ENCODE assay signal across 16 mouse cellular contexts in genomic region chr5:100280215-100280614, GRCm38 (mm10).
A peak's percentile ranks its signal among the peaks of the same experiment; 100 is the strongest.
DNase-seq lines count a peak whose midpoint lies in the region; ATAC-seq and TF ChIP-seq lines count a peak whose summit lies in the region.
"Had no signal": no experiment of that assay in that cellular context is flagged by ENCODE, and none has a peak within 500 bp of the region (broad histone marks: within the 10 kb centered on the region; RNA-seq: fewer than 3 reads in every experiment).

No protein-coding gene starts in this region.

- peak; percentile 70 for ATAC-seq in intestine, embryonic 15.5 days
- peak; percentile 22; the same call in 1 of the 2 replicates for ATAC-seq in intestine, postnatal 0 days
- ATAC-seq: forebrain, embryonic 13.5 days; forebrain, embryonic 15.5 days; forebrain, postnatal 0 days had no signal

- peak overlapping the region; percentile 37; the same call in 1 of the 2 replicates for H3K4me3 ChIP-seq in E14TG2a.4 (replicated peaks; ENCODE audit: low read length)
- H3K4me3 ChIP-seq in intestine, embryonic 15.5 days (replicated peaks): no peak overlapping the region
- no peak overlapping the region for H3K4me3 ChIP-seq in intestine, postnatal 0 days (ENCODE audit: low read depth, low read length)
- H3K4me3 ChIP-seq: embryonic facial prominence, embryonic 10.5 days; embryonic facial prominence, embryonic 12.5 days; forebrain, embryonic 13.5 days; forebrain, embryonic 15.5 days had no signal

- H3K4me2 ChIP-seq in intestine, embryonic 15.5 days (replicated peaks): no peak overlapping the region
- H3K4me2 ChIP-seq in intestine, postnatal 0 days (replicated peaks; ENCODE audit: low read depth): no peak overlapping the region
- H3K4me2 ChIP-seq: embryonic facial prominence, embryonic 12.5 days; forebrain, embryonic 13.5 days; forebrain, embryonic 15.5 days had no signal

- no peaks in the 10 kb centered on the region for H3K36me3 ChIP-seq in E14TG2a.4 (ENCODE audit: insufficient read depth, low read length)
- no peaks in the 10 kb centered on the region for H3K36me3 ChIP-seq in intestine, embryonic 15.5 days
- no peaks in the 10 kb centered on the region for H3K36me3 ChIP-seq in intestine, postnatal 0 days (ENCODE audit: control insufficient read depth, insufficient read depth)
- H3K36me3 ChIP-seq: embryonic facial prominence, embryonic 10.5 days; embryonic facial prominence, embryonic 12.5 days; forebrain, embryonic 15.5 days; G1E had no signal

- peaks cover 5% of the 10 kb centered on the region; the same call in 1 of the 2 replicates for H3K4me1 ChIP-seq in E14TG2a.4 (replicated peaks; ENCODE audit: low read depth, low read length)
- no peaks in the 10 kb centered on the region for H3K4me1 ChIP-seq in intestine, embryonic 15.5 days (replicated peaks)
- H3K4me1 ChIP-seq in intestine, postnatal 0 days (replicated peaks; ENCODE audit: control insufficient read depth, insufficient read depth, low read length): no peaks in the 10 kb centered on the region
- H3K4me1 ChIP-seq: embryonic facial prominence, embryonic 10.5 days; embryonic facial prominence, embryonic 12.5 days; forebrain, embryonic 13.5 days; forebrain, embryonic 15.5 days had no signal

- no peak overlapping the region for H3K27ac ChIP-seq in intestine, embryonic 15.5 days
- no peak overlapping the region for H3K27ac ChIP-seq in intestine, postnatal 0 days (ENCODE audit: low read depth, low read length)
- H3K27ac ChIP-seq: embryonic facial prominence, embryonic 10.5 days; embryonic facial prominence, embryonic 12.5 days; forebrain, embryonic 13.5 days; forebrain, embryonic 15.5 days had no signal

- H3K9ac ChIP-seq in intestine, embryonic 15.5 days: no peak overlapping the region
- no peak overlapping the region for H3K9ac ChIP-seq in intestine, postnatal 0 days (ENCODE audit: low read depth, low read length)
- H3K9ac ChIP-seq: embryonic facial prominence, embryonic 12.5 days; forebrain, embryonic 13.5 days; forebrain, embryonic 15.5 days; forebrain, postnatal 0 days had no signal

- DNase-seq in kidney, adult 9 months: peak; percentile 30
- DNase-seq in kidney, postnatal 14 days: no peak
- DNase-seq in Muller cell, postnatal 12 days (ENCODE audit: inconsistent ontology term): no peak
- DNase-seq in adrenal gland, adult 8-10 months: no peak
- DNase-seq: adrenal gland, postnatal 10 days; adrenal gland, postnatal 25 days; cerebellum, postnatal 10 days; forebrain, postnatal 0 days had no signal

- H3K27me3 ChIP-seq in E14TG2a.4 (ENCODE audit: insufficient read depth, low read length): no peaks in the 10 kb centered on the region
- H3K27me3 ChIP-seq in intestine, embryonic 15.5 days (replicated peaks): no peaks in the 10 kb centered on the region
- no peaks in the 10 kb centered on the region for H3K27me3 ChIP-seq in intestine, postnatal 0 days (replicated peaks; ENCODE audit: control insufficient read depth, insufficient read depth, low read length)
- H3K27me3 ChIP-seq: embryonic facial prominence, embryonic 12.5 days; forebrain, embryonic 15.5 days had no signal

- H3K9me3 ChIP-seq in E14TG2a.4 (ENCODE audit: low read length): peaks cover 11% of the 10 kb centered on the region
- H3K9me3 ChIP-seq in intestine, embryonic 15.5 days: no peaks in the 10 kb centered on the region
- H3K9me3 ChIP-seq in intestine, postnatal 0 days (ENCODE audit: control insufficient read depth): no peaks in the 10 kb centered on the region
- H3K9me3 ChIP-seq: embryonic facial prominence, embryonic 10.5 days; embryonic facial prominence, embryonic 12.5 days; forebrain, embryonic 13.5 days; forebrain, embryonic 15.5 days had no signal

- 84% methylated on average over 4 of the region's 4 CpGs for WGBS in intestine, embryonic 15.5 days
- 72% methylated on average over 4 of the region's 4 CpGs for WGBS in intestine, postnatal 0 days

- no peak for TF ChIP-seq CTCF in E14TG2a.4 (conservative IDR thresholded peaks at IDR 0.05; ENCODE audit: low read length)
- no peak for TF ChIP-seq CTCF in intestine, postnatal 0 days (IDR thresholded peaks at IDR 0.05; ENCODE audit: low read depth)
